11 mouse cellular contexts compared by ENCODE assay signal in genomic region chr7:139908176-139908575, GRCm38 (mm10). TPM values are rescaled to one million over a fixed set of nuclear protein-coding genes. Genes with fewer than 3 reads are reported as not detected.
DNase-seq lines count a peak whose midpoint lies in the region; ATAC-seq lines count a peak whose summit lies in the region.
"Had no signal": no experiment of that assay in that cellular context is flagged by ENCODE, and none has a peak within 500 bp of the region (broad histone marks: within the 10 kb centered on the region; RNA-seq: fewer than 3 reads in every experiment).

No protein-coding gene starts in this region.

- no peak overlapping the region for H3K9ac ChIP-seq in midbrain, embryonic 15.5 days

- peaks cover 14% of the 10 kb centered on the region; the same call in 1 of the 2 replicates for H3K27me3 ChIP-seq in midbrain, embryonic 15.5 days (replicated peaks)

- no peaks in the 10 kb centered on the region for H3K36me3 ChIP-seq in midbrain, embryonic 15.5 days (replicated peaks)

- no peak overlapping the region for H3K4me2 ChIP-seq in midbrain, embryonic 15.5 days

- no peaks in the 10 kb centered on the region for H3K9me3 ChIP-seq in midbrain, embryonic 15.5 days

- ATAC-seq in midbrain, embryonic 15.5 days (replicated peaks) = peak; percentile 49; the same call in 1 of the 2 replicates

- peaks cover 40% of the 10 kb centered on the region for H3K4me1 ChIP-seq in midbrain, embryonic 15.5 days

- 57% methylated on average over 5 of the region's 5 CpGs for WGBS in midbrain, embryonic 15.5 days

- no peak overlapping the region for H3K4me3 ChIP-seq in midbrain, embryonic 15.5 days

- peak overlapping the region; percentile 58 for H3K27ac ChIP-seq in midbrain, embryonic 15.5 days

- intact Hi-C loops in left cerebral cortex, postnatal 4 days (cut with DNase I) = no loop called here
- intact Hi-C loops in left cerebral cortex, postnatal 36 days (cut with DNase I) = loop anchor here (10.0 kb wide), 1 partner anchor 87 kb away; the partner anchor contains the start of gene Adam8

- peak; percentile 33 for DNase-seq in left cerebral cortex, postnatal 4 days
- no peak for DNase-seq in left cerebral cortex, postnatal 36 days (ENCODE audit: low spot score in 2 of 2)
- peak; percentile 68 for DNase-seq in brain, adult 2 months (ENCODE audit: low read depth, low spot score)
- DNase-seq in fibroblast of lung, adult 2 months (ENCODE audit: low read depth) = peak; percentile 18
- no peak for DNase-seq in adrenal gland, adult (ENCODE audit: inconsistent age in 2 of 2, low spot score in 1 of 2)
- no peak for DNase-seq in left cerebral cortex, adult 11 months (ENCODE audit: low spot score)
- DNase-seq: thymus, adult 18-20 months had no signal

RNA-seq across cellular contexts. Expression of gene Kndc1, which starts 13.7 kb away (rescaled TPM):
- total RNA-seq in left cerebral cortex, postnatal 4 days (2021) = 10 to 100 TPM; 36.2 to 45.3 TPM
- 10 to 100 TPM; 70.1 to 70.2 TPM for total RNA-seq in left cerebral cortex, postnatal 36 days (2021)
- polyA plus RNA-seq in midbrain, embryonic 15.5 days (2015; fragmentation: Nextera tagmentation; extraction: Ambion mirVana) = 20.2 and 22.4 TPM in 2 replicates
- total RNA-seq: megakaryocyte progenitor cell, adult 5-6 weeks; MEL had no signal

RNA-seq across cellular contexts. Expression of gene Utf1, which starts 35.4 kb away (rescaled TPM):
- not detected for total RNA-seq in left cerebral cortex, postnatal 4 days (2021)
- not detected for total RNA-seq in left cerebral cortex, postnatal 36 days (2021)
- polyA plus RNA-seq in midbrain, embryonic 15.5 days (2015; fragmentation: Nextera tagmentation; extraction: Ambion mirVana) = not detected in 2 replicates
- total RNA-seq: left cerebral cortex, adult 8-10 months; megakaryocyte progenitor cell, adult 5-6 weeks; MEL had no signal

Comparison
In these comparisons a context has a peak if more than half of its experiments do, and no peak if none do; other contexts are left out.
1. DNase-seq: peak in left cerebral cortex, postnatal 4 days (single experiment), brain, adult 2 months (single experiment) and fibroblast of lung, adult 2 months (single experiment); none in left cerebral cortex, postnatal 36 days (0 of 2), adrenal gland, adult (0 of 2) and left cerebral cortex, adult 11 months (single experiment).